Mouse (Mus musculus) frontal cortex, postnatal 10 days (tissue): ENCODE results near the gene Bcl11b.

Experiments
- DNase-seq, 2 experiments: peaks; one replicate each; pipeline ENCODE4 v3.0.0; 2022; ENCODE audit warnings: low spot score in 2 of 2, mixed read lengths in 1 of 2

The Bcl11b gene

GRCm38 (mm10) chr12:107998746-107999145 lies 4.7 kb downstream of the Bcl11b start:
- DNase-seq: peak in 1 of 2 experiments; percentile 81

DNA sequence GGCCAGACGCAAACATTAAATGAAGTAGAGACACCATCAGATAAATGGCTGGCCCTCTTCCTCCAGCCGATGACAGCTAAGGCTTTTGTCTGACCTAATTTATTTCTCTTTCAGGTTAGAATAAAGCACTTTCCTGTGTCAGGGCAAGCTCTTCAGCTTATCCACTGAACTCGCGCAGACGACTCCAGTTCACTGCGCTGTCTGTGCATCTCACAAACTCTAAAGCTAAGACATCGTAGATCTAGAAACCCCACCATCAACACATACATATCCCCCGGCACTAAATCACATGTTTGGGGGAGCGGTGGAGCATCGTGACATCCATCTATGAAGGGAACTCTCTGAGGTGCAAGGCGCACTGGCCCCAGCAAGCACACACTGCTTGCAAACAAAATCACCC lies 5.5 kb downstream of the Bcl11b start:
- no peak for DNase-seq

- DNase-seq: no peak
Measured at GRCm38 (mm10) chr12:107997241-107997640, 6.2 kb downstream of the Bcl11b start.

- DNase-seq: no peak
Measured at GRCm38 (mm10) chr12:107996773-107997172, 6.6 kb downstream of the Bcl11b start.

DNA sequence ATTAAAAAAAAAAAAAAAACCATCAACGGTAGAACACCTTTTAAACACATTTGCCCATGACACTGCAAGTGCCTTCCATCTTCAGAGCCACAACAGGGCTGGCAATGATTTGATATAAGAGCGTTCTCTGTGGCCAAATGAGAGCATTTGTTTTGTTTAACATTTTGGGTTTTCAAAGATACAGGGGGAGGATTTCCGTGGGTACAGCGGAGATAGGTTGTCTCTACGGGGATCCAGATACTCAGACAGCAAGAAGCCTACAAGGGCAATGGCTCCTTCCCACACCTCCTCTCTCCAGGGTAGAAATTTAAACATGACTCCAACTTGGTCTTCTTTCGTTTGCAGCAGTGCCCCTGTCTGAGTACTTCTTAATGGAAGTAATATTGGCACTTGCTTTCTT lies 7.2 kb downstream of the Bcl11b start:
- DNase-seq: no peak

GRCm38 (mm10) chr12:107994421-107994820 lies 9.0 kb downstream of the Bcl11b start:
- no peak for DNase-seq

DNA sequence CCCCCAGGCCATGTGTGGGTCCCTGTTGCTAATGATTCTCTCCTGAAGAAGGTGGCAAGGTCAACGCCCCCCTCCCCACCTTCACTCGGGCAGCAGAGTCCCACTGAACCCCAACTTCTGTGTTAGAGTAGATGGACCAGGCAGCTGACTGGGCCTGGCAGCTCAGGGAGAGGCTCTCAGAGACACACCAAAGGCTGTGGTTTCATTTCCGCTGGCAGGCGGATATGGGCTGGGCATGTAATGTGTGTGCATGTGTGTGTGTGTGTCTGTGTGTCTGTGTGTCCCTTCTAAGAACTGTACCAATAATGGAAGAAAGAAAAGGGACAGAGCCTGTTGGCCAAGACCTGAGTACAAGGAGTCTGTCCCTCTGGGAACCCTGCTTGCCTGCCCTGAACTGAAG lies 10.4 kb downstream of the Bcl11b start:
- no peak for DNase-seq

DNA sequence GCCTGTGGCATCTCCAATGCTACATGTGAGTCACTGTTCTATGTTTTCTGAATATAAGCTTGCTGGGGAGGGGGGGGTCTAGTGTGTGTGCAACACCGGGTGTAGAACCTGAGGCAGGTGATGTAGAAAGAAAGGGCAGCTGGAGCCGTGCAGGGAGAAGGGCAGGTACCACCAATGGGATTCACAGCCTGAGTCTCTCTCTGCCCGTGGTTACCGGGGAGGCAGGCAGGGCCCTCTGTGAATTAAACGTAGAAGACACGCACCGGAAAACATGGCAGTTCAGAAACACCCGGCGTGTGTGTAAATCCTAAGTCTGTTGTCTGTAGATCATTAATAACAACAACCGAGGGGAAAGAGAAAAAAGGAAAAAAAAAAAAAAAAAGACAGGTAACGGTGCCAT lies 12.2 kb downstream of the Bcl11b start:
- no peak for DNase-seq

DNA sequence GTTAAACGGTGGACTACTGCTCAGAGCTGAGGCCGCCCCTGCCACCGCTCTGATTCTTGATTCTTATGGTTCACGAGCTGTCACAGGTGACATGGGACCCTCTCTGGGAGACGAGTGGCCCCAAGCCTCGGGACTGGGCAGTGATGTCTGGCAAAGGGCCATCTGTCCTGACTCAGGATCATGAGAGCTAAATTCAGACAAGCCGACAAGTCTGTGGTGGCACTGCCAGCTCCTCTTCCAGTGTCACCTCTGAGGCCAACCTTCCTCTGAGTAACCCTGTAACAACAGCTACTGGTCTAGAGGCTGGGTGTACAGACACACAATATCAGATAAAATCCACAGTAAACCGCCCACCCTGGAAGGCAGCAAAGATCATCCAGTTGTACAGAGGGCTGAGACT lies 20.2 kb downstream of the Bcl11b start:
- no peak for DNase-seq

DNA sequence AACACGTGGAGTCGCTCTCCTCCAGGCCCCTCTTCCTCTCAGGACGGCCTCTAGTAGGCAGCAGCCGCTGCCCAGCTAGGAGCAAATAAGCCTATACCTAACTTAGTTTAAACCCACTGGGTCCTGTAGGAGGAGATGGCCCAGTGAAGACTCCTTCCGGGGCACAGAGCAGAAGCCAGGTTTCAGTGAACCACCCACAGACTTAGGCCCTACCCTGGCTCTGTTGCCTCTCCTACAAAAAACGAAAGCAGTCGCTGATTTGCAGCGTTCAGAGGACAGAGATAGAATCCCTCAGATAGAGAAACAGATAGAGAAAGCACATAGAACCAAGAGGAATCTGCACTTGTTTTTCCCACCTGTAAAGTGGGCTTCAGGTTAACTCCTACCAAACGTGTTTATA lies 21.1 kb downstream of the Bcl11b start:
- DNase-seq: no peak

DNA sequence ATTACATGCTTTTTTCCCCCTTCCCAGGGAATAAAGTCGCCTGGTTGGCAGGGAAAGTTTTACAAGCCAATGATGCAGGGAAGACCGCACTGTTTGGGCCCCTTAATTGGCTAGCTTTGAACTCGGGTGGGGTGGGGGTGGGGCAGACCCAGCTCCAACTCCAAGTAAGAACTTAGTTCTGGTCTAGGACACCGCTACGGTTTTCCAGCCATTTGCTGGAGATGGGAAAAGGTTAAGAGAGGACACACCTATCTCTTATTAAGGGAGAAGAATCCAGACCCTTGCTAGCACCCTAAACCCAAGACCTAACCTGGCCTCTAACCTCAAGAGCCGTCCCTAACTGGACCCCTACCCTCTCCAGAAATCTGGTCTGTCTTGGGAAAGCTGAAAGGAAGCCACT lies 22.2 kb downstream of the Bcl11b start:
- no peak for DNase-seq

- DNase-seq: no peak
Measured at GRCm38 (mm10) chr12:107980261-107980961, 23.0 kb downstream of the Bcl11b start.

DNA sequence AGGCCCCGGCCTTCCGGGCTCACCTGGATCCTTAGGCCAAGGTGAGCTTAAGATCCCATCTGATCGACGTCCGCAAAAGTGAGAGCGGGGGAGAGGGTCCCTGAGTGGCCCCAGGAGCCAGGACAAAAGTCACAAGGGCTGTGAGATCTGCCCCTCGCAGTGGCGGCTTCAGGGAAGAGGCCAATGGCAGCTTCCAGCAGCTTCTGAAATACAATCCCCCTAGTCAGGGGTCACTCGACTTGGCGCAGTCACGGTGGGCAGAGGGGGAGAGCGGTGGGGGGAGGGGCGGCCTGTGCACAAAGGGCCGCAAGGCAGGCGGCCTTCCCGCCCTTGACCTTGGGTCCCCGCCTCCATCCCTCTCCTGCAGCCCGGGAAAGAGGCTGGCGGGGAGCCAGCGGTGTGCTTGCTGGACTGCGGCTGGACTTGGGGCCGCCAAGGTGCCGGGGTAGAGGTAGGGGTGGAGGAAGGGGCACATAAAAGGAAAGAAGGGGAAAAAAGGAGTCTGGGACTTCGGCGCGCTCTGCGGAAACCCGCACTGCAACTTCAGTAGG lies 23.6 kb downstream of the Bcl11b start:
- no peak for DNase-seq

DNA sequence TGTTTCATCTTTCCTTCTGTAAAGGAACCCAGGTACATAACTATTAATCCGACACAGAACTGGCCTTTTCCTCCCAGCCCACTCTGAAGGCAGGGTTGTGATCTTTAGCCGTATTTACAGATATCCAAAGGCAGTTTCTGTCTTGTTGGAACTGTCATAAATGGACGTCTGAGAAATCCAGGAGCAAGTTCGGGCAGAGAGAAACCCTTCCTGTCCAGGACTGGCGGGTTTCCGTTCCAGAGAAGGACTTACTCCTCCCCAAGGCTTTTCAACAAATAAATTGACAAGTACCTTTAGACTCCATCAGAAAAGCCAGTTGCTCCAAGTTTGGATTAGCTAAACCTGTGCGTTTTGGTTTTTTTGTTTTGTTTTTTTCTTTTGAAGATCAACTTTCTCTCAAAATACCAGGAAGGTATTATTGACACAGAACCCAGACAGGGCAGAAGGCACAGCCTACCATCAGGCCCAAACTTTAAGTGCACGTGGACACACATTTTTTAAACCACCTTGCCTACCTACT lies 24.6 kb downstream of the Bcl11b start:
- no peak for DNase-seq

GRCm38 (mm10) chr12:107978063-107978462 lies 25.3 kb downstream of the Bcl11b start:
- DNase-seq: no peak

- no peak for DNase-seq
Measured at GRCm38 (mm10) chr12:107977534-107977933, 25.9 kb downstream of the Bcl11b start.

- DNase-seq: no peak
Measured at GRCm38 (mm10) chr12:107977086-107977485, 26.3 kb downstream of the Bcl11b start.

DNA sequence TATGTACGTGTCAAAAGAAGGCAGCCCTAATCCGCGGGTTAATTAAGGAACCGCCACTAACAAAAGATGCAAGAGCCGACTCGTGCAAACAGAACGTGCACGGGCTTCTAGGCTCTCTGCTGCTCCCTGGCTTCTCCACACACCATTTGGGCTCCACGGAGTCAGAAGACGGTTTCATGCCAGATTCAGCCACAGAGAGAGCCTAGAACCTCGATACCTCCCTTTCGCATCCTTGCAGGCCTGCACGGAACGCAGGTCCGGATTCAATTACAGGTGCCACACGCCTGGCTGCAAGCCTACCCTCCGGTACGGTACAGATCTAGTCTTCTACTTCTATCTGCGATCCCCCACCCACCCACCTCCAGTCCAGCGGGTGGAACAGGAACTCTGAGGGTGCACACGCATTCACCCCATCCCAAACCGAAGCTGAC lies 26.8 kb downstream of the Bcl11b start:
- DNase-seq: no peak

DNA sequence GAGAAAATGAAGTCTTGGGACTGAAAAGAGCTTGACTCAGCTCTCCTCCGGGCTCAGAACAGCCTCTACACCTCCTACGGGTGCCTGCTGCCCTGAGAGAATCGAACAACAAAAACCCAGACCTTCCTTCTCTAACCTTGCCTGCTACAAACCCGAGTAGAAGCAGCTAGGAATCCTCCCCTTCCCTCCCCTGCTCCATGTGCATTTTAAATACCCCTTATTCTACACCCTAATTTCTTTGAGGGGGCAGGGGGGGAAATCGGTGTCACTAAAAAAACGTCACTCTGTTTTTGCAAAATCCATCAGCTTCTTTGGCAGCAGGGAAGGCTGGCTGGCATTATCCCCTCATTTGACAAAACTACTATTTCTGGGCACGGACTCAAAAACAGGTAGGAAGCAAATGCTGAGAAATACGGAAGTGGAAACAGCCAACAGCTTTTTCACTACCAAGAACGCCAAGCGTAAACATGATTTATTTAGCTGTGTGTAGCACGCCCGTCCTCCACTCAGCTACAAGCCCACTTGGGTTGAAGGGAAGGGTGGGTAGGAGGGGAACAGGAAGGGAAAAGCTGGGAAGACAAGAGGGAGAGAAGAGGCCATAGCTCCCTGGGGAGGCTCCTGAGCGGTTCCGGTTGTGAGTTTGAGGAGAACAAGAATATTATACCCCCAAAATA lies 27.4 kb downstream of the Bcl11b start:
- DNase-seq: no peak

- no peak for DNase-seq
Measured at GRCm38 (mm10) chr12:107975479-107975896, 27.9 kb downstream of the Bcl11b start.

DNA sequence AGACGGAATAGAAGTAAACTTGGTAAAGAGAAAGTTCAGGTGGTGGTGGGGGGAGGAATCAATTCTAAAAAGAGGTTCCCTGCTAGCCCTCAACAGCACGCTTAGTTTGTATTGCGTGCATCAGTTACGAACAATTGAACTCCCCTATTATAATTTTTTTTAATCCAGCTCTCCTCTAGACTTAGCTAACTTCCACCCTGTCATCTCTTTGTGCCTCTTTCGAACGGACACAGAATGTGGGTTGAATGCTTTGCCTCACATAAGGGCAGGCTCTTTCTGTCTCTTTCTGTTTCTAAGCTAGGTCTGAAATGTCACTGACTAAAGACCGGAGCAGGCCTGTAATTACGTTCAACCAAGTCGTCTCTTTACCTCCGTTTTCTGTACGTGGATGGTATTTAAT lies 28.9 kb downstream of the Bcl11b start:
- no peak for DNase-seq

DNA sequence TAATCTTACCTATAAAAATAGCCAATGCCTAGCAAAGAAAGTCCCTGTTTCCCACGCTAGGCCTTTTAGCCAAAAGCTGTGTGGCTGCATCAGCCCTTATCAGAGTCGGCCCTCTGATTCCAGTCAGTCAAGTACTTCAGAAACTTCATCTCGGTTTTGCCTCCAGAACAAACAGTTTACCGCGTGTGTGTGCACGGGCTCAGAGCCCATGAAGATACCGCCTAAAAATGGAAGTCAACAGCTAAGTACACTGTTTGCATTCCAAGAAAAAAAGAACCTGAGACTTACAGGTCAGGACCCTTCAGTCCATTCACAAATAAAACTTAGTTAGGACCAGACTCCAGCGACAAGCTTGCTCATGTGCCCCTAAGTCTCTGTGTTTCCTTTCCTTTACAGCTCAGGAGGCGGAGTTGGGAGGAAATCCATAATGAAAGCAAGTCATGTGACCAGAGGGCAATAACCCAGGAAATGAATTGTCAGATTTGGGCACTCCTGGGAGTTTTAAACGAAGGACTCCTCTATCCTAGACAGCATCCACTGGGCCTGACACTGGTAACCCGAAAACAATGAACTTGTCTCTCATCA lies 29.8 kb downstream of the Bcl11b start:
- DNase-seq: no peak
